Mouse (Mus musculus) spleen, adult 2 months (tissue): ENCODE data around the gene Olfr279. TPM values are rescaled to one million over a fixed set of nuclear protein-coding genes. Genes with fewer than 3 reads are reported as not detected.

Source experiments
- DNase-seq, 2 experiments: peaks; one replicate each; pipeline versions ENCODE4 v3.0.0 to v3.0.0-alpha.2; 2012 to 2021; ENCODE audit warnings: low spot score in 2 of 2, low read depth in 1 of 2
- H3K27ac ChIP-seq: fragments of 200-500 bp; 2 replicates; pipeline ENCODE4 v1.5.1; 2012; ENCODE audit warnings: low read length, inconsistent platforms; ENCODE audit not compliant: insufficient read depth
- H3K27me3 ChIP-seq: fragments of 200-500 bp; 2 replicates; pipeline ENCODE4 v1.6.1; 2012; ENCODE audit warnings: mild to moderate bottlenecking, moderate library complexity, low read length, inconsistent platforms; ENCODE audit not compliant: control insufficient read depth, insufficient read depth
- H3K36me3 ChIP-seq: fragments of 200-500 bp; 2 replicates; pipeline ENCODE4 v1.6.1; 2012; ENCODE audit warnings: mild to moderate bottlenecking, low read length, inconsistent platforms; ENCODE audit not compliant: control insufficient read depth, insufficient read depth
- H3K4me1 ChIP-seq: fragments of 200-500 bp; 2 replicates; pipeline ENCODE4 v1.6.1; 2011; ENCODE audit warnings: inconsistent platforms; ENCODE audit not compliant: control insufficient read depth, insufficient read depth, insufficient read length
- H3K4me3 ChIP-seq: fragments of 200-500 bp; 2 replicates; pipeline ENCODE4 v1.5.1; 2011; ENCODE audit warnings: mild to moderate bottlenecking, inconsistent platforms; ENCODE audit not compliant: insufficient read depth, insufficient read length; ENCODE audit errors: extremely low read depth
- CTCF ChIP-seq: fragments of 200-500 bp; IDR thresholded peaks from 2 replicates; pipeline ENCODE4 v1.5.1; 2011; ENCODE audit warnings: mild to moderate bottlenecking, inconsistent platforms; ENCODE audit not compliant: insufficient read depth, insufficient read length, insufficient replicate concordance; ENCODE audit errors: extremely low read depth
- POLR2A ChIP-seq: fragments of 200-500 bp; IDR thresholded peaks from 2 replicates; pipeline ENCODE4 v1.6.1; 2011; ENCODE audit warnings: low read depth, low read length, inconsistent platforms
- WGBS: fragments of 180-500 bp; shearing (Covaris S2); methylation state at CpG from one replicate; pipeline ENCODE4 v1.1.7; 2018; 5-methylcytosine and 5-hydroxymethylcytosine counted together
- polyA plus RNA-seq: library from polyadenylated mRNA; depleted of rRNA; stranded (reverse); fragments of >200 nt; gene quantifications from 2 replicates; pipeline ENCODE4 v1.2.3, GENCODE M21; 2012

Gene Olfr279
- polyA plus RNA-seq, 1 experiment: not detected

DNA sequence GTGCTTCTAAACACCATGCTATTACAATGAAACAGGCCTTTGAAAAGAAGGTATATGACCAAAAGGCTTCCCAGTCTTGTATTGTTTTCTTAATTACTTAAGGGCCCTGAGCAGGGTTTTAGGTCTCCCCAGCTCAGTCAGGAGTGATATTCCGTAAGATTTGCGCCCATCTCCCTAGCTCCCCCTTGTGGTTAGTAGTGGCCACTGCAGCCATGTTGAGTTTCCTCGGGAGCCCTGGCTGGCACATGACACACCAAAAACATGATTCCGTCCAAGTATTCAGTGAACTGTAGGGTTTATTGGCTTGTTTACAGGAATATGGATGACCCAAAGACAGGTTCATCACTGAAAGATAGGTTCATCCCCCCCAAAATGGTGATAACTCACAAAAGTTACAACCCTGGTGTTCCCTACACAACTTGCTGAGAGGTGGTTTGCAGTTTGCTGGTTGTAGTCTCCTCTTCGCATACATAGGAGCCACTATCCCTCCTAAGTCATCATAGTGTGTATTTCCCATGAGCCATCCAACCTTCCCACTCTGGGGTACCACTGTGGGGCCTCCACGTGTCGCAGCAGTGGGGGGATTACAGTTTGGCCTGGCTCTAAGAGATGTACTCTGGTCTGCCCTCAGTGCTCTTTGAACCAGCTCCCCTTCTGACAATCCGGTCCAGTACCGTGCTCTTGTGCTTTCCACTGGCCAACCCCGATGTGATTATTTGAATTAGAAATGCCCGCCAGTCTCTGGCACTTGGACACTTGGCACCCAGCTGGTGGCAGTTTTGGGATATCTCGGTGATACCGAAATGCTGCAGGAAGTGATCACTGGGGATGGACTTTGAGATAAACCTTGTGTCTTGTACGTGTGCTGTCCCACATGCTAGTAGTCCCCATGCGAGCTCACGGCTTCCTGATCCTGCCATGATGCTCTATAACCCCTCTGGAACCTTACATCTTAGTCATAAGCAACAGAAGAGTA lies 25.5 kb downstream of the Olfr279 start:
- peak; percentile 74; the same call in 1 of the 2 replicates for TF ChIP-seq CTCF
- no peak for TF ChIP-seq POLR2A
- Histone ChIP-seq H3K27me3 (no peaks in the 10 kb centered on the region), H3K4me1 (peaks cover 15% of the 10 kb centered on the region; the same call in 1 of the 2 replicates), H3K4me3 (no peak overlapping the region), H3K27ac (no peak overlapping the region), H3K36me3 (peaks cover 25% of the 10 kb centered on the region)
- peak in 1 of 2 experiments; percentile 62 for DNase-seq
- 62% methylated on average over 16 of the region's 16 CpGs for WGBS

DNA sequence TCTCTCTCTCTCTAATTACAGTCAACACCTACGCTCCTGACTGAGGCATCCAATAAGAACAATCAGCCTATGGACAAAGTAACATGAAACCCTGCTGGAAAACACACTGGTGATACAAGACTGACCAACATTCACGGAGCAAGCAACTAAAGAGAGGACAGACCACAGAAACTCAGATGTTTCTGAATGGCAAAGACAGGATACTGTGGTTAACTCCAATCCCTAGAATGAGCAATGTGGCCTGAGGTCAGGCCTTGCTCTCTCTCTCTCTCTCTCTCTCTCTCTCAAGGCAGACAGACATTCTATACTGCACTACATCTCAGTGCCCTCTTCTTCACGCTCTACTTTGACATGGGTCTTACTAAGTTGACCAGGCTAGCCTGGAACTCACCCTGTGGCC lies 29.0 kb downstream of the Olfr279 start:
- H3K4me3 ChIP-seq: no peak overlapping the region
- H3K27ac ChIP-seq: no peak overlapping the region
- no peaks in the 10 kb centered on the region for H3K27me3 ChIP-seq
- peaks cover 44% of the 10 kb centered on the region for H3K36me3 ChIP-seq
- no peak for DNase-seq
- 69% methylated on average over 3 of the region's 3 CpGs for WGBS
- TF ChIP-seq POLR2A (no peak), CTCF (no peak)
- H3K4me1 ChIP-seq: no peaks in the 10 kb centered on the region

DNA sequence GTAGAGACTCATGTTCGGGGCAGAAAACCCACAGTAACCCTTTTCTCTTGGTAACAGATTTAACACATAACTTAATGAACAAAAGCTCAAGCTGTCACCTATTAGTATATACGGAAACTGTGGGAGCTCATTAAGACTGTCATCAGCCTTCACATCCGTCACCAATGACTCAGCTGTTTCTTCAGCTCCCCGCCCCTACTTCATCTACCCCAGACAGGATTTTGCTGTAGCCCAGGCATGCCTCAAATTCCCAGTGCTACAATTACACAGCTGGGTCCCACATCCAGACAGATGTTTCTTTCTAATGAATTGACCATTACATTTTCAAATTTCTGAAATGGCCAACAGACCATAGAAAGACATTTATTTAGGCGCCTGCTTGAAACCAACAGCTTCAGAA lies 33.9 kb downstream of the Olfr279 start:
- H3K4me3 ChIP-seq: no peak overlapping the region
- 80% methylated on average over 5 of the region's 5 CpGs for WGBS
- no peaks in the 10 kb centered on the region for H3K4me1 ChIP-seq
- H3K36me3 ChIP-seq: peaks cover 60% of the 10 kb centered on the region
- no peaks in the 10 kb centered on the region for H3K27me3 ChIP-seq
- no peak for TF ChIP-seq POLR2A
- no peak for TF ChIP-seq CTCF
- no peak for DNase-seq
- H3K27ac ChIP-seq: no peak overlapping the region

DNA sequence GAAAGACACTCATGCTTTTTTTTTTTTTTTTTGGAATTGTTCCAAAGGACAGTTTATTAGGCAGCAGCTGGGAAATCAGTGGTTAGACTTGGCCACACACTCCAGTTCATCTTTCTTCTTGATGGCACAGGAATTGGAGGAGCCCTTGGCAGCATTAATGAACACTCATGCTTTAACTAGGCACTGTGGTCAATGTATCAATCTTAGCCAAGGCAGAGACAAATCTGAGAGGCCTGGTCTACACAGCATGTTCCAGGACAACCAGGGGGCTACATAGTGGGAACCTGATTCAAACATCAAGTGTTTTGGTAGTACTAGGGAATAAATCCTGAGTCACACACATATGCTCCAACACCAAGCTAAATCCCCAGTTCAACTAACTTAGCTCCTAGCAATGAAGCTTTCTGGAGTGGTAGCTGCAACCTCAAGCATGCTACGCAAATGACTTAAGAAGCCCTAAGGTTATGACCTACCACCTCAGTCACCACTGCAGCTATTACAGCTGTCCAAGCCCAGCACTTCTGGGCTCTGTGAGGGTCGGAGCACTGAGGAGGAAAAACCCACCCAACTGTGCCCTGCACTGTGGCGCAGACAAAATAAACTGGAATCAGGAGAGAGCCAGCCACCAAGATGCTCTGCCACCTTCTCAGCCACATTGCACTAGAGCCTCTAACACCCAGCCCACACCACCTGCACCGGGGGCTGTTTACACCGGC lies 35.0 kb downstream of the Olfr279 start:
- 97% methylated on average over 5 of the region's 5 CpGs for WGBS
- no peak overlapping the region for H3K27ac ChIP-seq

DNA sequence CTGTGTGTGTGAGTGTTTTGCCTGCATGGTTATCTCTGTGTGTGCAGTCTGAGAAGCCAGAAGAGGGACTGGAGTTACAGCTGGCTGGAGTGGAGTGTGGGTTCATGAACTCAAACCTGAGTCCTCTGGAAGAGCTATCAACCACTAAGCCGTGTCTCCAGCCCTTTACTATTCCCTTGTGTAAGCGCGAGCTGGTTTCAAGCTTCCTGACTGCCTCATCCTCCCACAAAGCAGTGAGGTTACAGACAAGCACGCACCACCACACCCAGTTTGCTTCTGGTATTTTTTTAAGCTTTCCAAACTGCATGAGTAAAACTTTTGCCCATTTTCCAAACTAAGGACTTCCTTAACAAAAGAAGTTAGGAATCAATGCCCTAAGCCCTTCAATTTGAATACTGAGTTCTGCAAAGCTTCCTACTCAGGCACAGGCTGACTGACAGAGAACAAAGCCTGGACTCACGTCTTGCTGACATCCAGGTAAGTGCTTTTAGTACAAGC lies 35.9 kb downstream of the Olfr279 start:
- H3K27me3 ChIP-seq: no peaks in the 10 kb centered on the region
- DNase-seq: no peak
- H3K4me3 ChIP-seq: no peak overlapping the region
- no peak overlapping the region for H3K27ac ChIP-seq
- H3K4me1 ChIP-seq: peaks cover 5% of the 10 kb centered on the region; the same call in 1 of the 2 replicates
- peaks cover 49% of the 10 kb centered on the region for H3K36me3 ChIP-seq
- no peak for TF ChIP-seq POLR2A
- TF ChIP-seq CTCF: no peak
- WGBS: 71% methylated on average over 5 of the region's 5 CpGs

More for the DNA sequence above, 35.0 kb downstream of the Olfr279 start:
- DNase-seq: no peak
- H3K4me1 ChIP-seq: no peaks in the 10 kb centered on the region
- H3K27me3 ChIP-seq: no peaks in the 10 kb centered on the region
- no peak for TF ChIP-seq POLR2A
- no peak for TF ChIP-seq CTCF
- H3K36me3 ChIP-seq: peaks cover 58% of the 10 kb centered on the region
- H3K4me3 ChIP-seq: no peak overlapping the region

DNA sequence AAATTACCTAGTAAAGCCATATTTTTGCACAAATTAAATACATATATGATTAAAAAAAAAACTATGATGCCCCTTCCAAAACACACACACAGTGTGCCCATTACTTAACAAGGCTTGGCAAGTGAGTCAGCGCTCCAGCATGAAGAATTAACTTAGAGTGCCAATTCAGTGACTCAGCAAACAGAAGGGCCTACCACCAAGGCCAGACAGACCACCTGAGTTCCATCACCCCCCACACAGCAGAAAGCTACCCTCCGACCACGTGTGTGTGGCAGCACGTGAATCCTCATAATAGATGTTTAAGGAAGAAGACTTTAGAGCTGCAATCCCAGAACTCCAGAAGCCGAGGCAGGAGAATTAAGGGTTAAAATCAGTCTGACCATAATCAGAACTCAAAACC lies 40.1 kb downstream of the Olfr279 start:
- no peak overlapping the region for H3K27ac ChIP-seq
- TF ChIP-seq POLR2A: no peak
- DNase-seq: no peak
- H3K27me3 ChIP-seq: no peaks in the 10 kb centered on the region
- WGBS: 33% methylated on average over 5 of the region's 5 CpGs
- peaks cover 27% of the 10 kb centered on the region for H3K36me3 ChIP-seq
- peaks cover 5% of the 10 kb centered on the region; the same call in 1 of the 2 replicates for H3K4me1 ChIP-seq
- no peak overlapping the region for H3K4me3 ChIP-seq
